ENCODE assay signal across 8 mouse cellular contexts in the genomic region with DNA sequence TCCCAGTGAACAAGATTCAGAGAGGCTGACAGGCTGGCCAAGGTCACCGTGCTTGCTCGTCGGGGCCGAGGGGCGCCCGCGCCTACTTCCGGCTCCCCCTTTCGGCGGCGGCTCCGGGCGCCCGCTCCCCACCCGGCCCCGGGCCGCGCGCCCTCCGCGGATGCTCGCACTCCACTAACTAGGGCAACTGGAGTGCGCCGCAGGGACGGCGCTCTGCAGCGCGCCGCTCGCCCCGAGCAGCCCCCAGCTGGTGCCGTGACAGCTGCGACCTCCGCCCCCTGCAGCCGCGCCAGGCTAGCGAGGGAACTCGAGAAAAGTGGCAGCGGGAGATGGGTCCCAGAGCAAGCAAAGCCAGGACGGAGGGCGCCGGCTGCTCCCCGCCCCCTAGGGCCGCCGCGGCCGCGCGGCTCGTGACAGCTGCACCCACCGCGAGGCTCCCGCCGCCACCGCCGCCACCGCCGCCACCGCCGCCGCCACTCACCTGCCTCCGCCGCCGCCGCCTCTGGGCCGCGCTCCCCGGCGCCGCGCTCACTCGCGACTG. TPM values are rescaled to one million over a fixed set of nuclear protein-coding genes. Genes with fewer than 3 reads are reported as not detected.
A peak's percentile ranks its signal among the peaks of the same experiment; 100 is the strongest.
DNase-seq lines count a peak whose midpoint lies in the region; ATAC-seq and TF ChIP-seq lines count a peak whose summit lies in the region.

No protein-coding gene starts in this region.

- H3K4me2 ChIP-seq in liver, embryonic 13.5 days: peak overlapping the region; percentile 98
- H3K4me2 ChIP-seq in stomach, embryonic 14.5 days (replicated peaks; ENCODE audit: low read depth, low read length): peak overlapping the region; percentile 84

- H3K27me3 ChIP-seq in heart, adult 2 months (ENCODE audit: control insufficient read depth, insufficient read depth, low read length): no peaks in the 10 kb centered on the region
- H3K27me3 ChIP-seq in liver, embryonic 13.5 days: peaks cover 76% of the 10 kb centered on the region
- H3K27me3 ChIP-seq in stomach, embryonic 14.5 days (ENCODE audit: control insufficient read depth, insufficient read depth, low read length): no peaks in the 10 kb centered on the region

- H3K79me2 ChIP-seq in heart, adult 2 months (replicated peaks; ENCODE audit: control insufficient read depth, insufficient read depth, low read length): no peaks in the 10 kb centered on the region; the same call in 1 of the 2 replicates

- peak overlapping the region; percentile 76 for H3K27ac ChIP-seq in heart, adult 2 months
- no peak overlapping the region for H3K27ac ChIP-seq in liver, embryonic 13.5 days
- H3K27ac ChIP-seq in stomach, embryonic 14.5 days (ENCODE audit: low read length): peak overlapping the region; percentile 52; the same call in 1 of the 2 replicates

- TF ChIP-seq POLR2A in heart, adult 2 months (IDR thresholded peaks at IDR 0.05; ENCODE audit: insufficient read depth, low read depth, low read length): no peak

- H3K9ac ChIP-seq in heart, adult 2 months (ENCODE audit: low read depth, low read length): peak overlapping the region; percentile 86
- peak overlapping the region; percentile 85 for H3K9ac ChIP-seq in liver, embryonic 13.5 days
- peak overlapping the region; percentile 84 for H3K9ac ChIP-seq in stomach, embryonic 14.5 days (replicated peaks; ENCODE audit: low read depth, low read length)

- 4% methylated on average over 64 of the region's 73 CpGs for WGBS in heart, adult 2 months
- WGBS in liver, embryonic 13.5 days (ENCODE audit: insufficient replicate concordance): under 1% methylated on average over 62 of the region's 73 CpGs
- under 1% methylated on average over 57 of the region's 73 CpGs for WGBS in stomach, embryonic 14.5 days

- H3K4me3 ChIP-seq in heart, adult 2 months: peak overlapping the region; percentile 90
- peak overlapping the region; percentile 83 for H3K4me3 ChIP-seq in liver, embryonic 13.5 days (replicated peaks)
- peak overlapping the region; percentile 82 for H3K4me3 ChIP-seq in stomach, embryonic 14.5 days (ENCODE audit: low read depth, low read length)

- ATAC-seq in liver, embryonic 13.5 days (ENCODE audit: low read depth): peak; percentile 68
- peak; percentile 71 for ATAC-seq in stomach, embryonic 14.5 days (ENCODE audit: insufficient number of reproducible peaks, insufficient read depth, low FRiP score, low read depth)

- intact Hi-C loops in heart, adult 2 months (cut with DNase I): loop anchor here (5.0 kb wide), 3 partner anchors 116 to 244 kb away; partner anchors contain the start of genes Cenpo, Gm3625, Itsn2 and Ptrhd1

- peaks cover 9% of the 10 kb centered on the region; the same call in 1 of the 2 replicates for H3K36me3 ChIP-seq in heart, adult 2 months (ENCODE audit: control insufficient read depth, insufficient read depth, low read length)
- no peaks in the 10 kb centered on the region for H3K36me3 ChIP-seq in liver, embryonic 13.5 days
- no peaks in the 10 kb centered on the region for H3K36me3 ChIP-seq in stomach, embryonic 14.5 days (ENCODE audit: control insufficient read depth, insufficient read depth, low read length)

- TF ChIP-seq EP300 in heart, adult 2 months (IDR thresholded peaks at IDR 0.05; ENCODE audit: insufficient read depth, low read depth, low read length): no peak

- DNase-seq in layer of hippocampus, adult 11-12 months (ENCODE audit: low spot score): peak; percentile 39
- no peak for DNase-seq in layer of hippocampus, adult 9-10 months (ENCODE audit: low spot score)
- peak; percentile 30 for DNase-seq in embryo, embryonic 11.5 days (ENCODE audit: low read depth, low spot score)
- peak; percentile 74 to 76 for DNase-seq in heart, adult 2 months
- peak; percentile 27 to 32 for DNase-seq in kidney, adult 8-10 months
- DNase-seq in liver, embryonic 13.5 days: peak; percentile 22
- peak; percentile 78 for DNase-seq in neural tube, embryonic 10.5 days (ENCODE audit: extremely low spot score, low spot score)

- H3K4me1 ChIP-seq in heart, adult 2 months (ENCODE audit: control insufficient read depth, insufficient read depth, low read length): peaks cover 2% of the 10 kb centered on the region; the same call in 1 of the 2 replicates
- peaks cover 19% of the 10 kb centered on the region for H3K4me1 ChIP-seq in liver, embryonic 13.5 days (replicated peaks)
- no peaks in the 10 kb centered on the region for H3K4me1 ChIP-seq in stomach, embryonic 14.5 days (ENCODE audit: control insufficient read depth, insufficient read depth, low read length)

- TF ChIP-seq CTCF in heart, adult 2 months (IDR thresholded peaks at IDR 0.05): peak; percentile 35

- H3K9me3 ChIP-seq in liver, embryonic 13.5 days (replicated peaks): no peaks in the 10 kb centered on the region
- H3K9me3 ChIP-seq in stomach, embryonic 14.5 days (ENCODE audit: control insufficient read depth, low read depth, low read length): no peaks in the 10 kb centered on the region

RNA-seq across cellular contexts. Expression of gene Ncoa1, which starts 0.6 kb away (rescaled TPM):
- total RNA-seq in heart, adult 2 months (2021): 10 to 100 TPM; 30.2 to 32.6 TPM
- 16.4 and 25.0 TPM in 2 replicates for polyA plus RNA-seq in heart, adult 2 months (2012; rRNA removed)
- polyA plus RNA-seq in liver, embryonic 13.5 days (2015; fragmentation: Nextera tagmentation; extraction: Ambion mirVana): 0.74 and 0.79 TPM in 2 replicates
- polyA plus RNA-seq in stomach, embryonic 14.5 days (2014; fragmentation: Nextera tagmentation; extraction: Ambion mirVana): 10.4 and 13.2 TPM in 2 replicates
